Mouse (Mus musculus): ENCODE measurements around the gene Tas2r135.

Gene Tas2r135

DNA sequence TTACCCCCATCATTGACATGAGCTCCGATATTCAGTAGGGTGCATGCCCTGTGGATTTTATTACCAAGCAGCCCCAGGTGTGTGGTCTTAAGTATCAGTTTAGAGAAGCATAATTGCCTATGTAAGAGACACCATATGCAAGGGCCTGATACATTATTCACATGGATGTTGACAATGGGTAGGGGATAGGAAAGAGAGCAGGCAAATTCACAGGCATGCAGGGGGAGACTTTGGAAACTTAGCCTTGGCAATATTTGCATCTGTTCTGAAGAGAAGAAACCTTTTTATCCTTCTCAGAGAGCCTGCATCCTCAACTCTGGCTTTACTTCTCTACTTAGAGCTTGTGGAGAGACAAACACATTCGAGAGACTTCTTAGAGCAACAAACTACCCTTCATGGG lies at the start of gene Tas2r135:
TSS of gene Tas2r135 (plus strand) at position 301 of the 400 bp plus-strand sequence.
- no peak for DNase-seq (ENCODE audit: low spot score)

DNA sequence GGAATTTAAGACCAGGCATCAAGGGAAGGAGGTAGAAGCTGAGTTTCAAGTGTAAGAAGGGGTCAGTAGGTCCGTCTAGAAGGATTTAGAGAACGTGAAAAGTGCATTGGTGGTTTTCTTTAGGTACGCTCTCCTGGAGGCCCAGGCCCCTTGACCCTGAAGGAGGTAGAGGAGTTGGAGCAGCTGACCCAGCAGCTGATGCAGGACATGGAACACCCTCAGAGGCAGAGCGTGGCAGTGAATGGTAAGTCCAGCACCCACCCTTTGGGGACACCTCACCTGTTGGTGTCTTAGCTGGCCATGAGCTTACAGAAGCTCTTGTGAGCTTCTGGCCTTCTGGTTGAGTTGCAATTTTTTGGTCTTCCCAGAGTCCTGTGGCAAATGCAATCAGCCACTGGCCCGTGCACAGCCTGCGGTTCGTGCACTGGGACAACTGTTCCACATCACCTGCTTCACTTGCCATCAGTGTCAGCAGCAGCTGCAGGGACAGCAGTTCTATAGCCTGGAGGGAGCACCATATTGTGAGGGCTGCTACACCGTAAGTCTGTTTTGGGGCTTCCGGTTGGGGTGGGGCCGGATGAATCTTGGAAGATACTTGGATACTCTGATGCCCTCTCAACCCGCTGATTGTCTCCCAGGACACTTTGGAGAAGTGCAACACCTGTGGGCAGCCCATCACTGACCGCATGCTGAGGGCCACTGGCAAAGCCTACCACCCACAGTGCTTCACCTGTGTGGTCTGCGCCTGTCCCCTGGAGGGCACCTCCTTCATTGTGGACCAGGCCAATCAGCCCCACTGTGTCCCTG lies 49.2 kb upstream of the Tas2r135 start:
- DNase-seq (ENCODE audit: low spot score), result no peak

DNA sequence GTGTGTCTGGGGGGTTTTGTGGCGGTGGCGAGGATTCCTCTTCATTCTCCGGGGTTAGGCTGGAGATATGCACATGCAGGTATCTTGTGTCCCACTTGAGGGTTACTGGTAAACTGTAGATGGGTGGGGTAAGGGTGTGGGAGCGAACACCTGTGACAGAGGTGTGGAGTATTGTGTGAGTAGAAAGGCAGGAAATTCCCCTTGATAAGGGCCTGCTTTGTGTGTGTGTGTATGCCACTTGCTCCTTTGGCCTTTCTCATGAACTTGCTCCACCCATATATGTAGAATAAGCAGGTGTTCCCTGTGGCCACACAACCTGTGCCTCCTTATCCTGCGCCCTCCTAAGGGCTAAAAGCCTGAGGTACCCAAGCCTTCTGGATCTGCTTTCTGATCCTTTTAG lies 48.3 kb upstream of the Tas2r135 start:
- no peak for DNase-seq (ENCODE audit: low spot score)

DNA sequence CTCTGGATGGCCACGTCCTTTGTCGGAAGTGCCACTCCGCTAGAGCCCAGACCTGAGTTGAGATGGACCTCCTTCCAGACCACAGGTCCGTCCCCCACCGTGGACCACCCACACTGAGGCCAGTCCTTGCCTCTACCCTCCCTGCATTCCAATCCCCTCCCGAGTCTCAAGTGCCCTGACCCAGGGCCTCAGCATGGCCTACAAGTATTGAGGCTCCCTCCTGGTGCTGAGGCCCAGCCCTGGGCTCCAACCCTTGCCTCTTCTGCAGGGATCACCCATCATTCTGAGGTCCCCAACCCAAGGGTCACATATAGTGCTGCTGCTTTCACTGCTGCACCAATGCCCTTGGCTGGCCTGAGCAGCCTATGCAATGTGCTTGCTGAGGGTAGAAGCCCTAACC lies 47.3 kb upstream of the Tas2r135 start:
- no peak for DNase-seq (ENCODE audit: low spot score)

DNA sequence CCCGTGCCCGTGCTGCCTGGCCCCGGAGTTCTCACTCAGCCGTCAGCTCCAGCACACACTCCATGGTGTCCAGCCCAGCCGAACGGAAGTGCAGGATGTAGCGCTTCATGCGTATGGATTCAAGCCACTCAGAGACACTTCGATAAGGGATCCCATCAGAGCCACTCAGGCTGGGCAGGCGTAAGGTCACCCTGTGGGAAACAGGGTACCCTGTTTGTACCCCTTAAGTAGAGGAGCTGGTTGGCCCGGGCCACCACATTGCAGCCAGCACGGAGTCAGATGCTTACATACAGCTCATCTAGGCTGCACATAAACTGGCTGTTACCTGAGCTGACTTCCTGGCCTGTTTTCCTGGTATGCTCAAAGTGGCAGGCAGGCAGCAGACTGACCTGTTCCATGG lies 46.3 kb upstream of the Tas2r135 start:
- DNase-seq (ENCODE audit: low spot score), result no peak

DNA sequence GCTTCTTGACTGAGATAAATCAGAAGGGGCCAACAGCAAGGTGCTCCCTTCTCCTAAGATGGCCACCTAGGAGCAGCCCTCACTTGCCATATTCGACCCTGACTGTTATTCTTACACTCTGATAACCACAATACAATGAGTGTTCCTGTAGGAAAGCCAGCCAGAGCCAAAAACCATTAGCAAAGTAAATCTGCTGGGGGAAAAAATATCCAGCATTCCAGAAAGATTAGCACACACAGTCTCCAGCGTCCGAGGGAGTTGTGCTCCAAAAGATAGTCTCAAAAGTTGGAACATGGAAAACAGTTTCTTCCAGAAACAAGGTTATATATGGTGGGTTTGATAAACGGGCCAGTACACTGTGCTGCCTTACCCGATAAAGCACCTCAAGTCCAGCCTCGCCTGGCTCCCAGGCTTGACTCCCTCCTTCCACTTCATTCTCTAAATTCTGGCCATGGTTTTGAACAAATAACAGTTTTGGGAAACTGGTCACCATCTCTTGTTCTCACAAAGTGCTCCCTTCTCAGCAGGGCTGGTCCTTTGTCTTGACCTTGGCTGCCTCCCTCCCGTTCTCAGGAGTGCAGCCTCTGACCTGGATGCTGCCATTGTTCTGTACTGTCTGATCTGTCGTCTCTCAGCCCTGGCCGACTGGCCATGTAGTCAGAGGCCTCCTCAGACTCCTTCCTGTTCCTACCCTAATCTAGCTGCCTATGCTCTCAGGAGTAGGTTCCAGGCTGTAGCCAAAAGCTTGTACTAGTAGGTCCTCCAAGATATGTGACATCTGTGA lies 45.7 kb upstream of the Tas2r135 start:
- DNase-seq (ENCODE audit: low spot score), result no peak

DNA sequence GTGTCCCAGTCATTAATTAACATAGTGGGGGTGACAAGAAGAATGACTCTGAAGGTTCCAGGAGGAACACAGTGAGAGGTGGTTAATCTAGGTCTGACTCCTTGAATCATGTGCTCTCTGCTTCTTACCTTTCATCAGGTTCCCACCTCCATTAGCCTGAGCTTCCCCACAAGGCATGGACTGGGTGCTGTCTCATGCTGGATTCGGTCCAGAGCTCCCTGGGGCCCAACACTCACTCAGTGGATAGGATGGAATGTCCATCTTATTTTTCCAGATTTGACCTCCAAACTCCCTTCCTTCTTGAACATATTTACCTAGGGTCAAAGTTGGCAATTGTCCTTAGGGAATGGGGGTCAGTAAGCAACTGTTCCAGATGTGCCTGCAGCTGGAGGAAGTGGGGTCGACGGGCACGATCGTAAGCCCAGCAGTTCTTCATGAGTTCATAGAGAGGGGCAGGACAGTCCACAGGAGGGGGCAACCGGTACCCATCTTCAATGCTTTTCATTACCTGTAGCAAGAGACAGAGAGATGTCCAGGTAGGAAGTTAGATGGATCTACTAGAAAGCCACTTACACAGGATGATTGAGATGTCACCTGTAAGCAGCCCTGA lies 44.9 kb upstream of the Tas2r135 start:
- DNase-seq (ENCODE audit: low spot score), result no peak

DNA sequence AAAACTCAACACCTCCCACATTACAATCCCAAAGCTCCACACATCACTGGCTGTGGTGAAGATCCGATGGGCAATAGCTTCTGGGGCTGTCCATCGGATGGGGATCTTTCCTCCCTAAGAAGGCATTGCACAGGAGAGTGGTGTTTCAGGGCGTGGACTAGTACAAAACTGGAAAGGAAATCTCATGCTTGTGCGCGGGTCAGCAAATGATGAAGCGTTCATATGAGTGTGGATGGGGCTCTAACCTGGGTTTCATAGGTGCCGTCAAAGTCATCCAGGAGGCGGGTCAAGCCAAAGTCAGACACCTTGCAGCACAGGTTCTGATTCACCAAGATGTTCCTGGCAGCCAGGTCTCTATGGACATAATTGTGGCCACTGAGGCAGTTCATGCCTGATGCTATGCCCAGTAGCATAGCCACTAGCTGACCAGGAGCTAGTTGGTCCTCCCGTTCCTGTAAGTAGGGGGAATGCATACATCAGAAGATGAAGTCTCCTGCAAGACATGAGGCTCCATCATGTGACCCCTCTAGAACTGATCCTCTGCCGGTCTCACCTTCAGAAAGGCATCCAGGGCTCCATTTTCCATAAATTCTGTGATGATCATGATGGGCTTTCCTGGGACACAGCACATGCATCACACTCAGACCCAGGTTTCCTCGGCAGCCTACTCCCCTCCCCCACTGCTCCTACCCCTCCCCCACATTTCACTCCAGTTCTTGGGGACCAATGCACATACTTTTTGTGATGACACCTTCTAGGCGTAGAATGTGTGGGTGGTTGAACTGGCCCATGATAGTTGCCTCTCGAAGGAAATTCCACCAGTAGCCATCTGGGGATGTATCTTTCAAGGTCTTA lies 44.0 kb upstream of the Tas2r135 start:
- no peak for DNase-seq (ENCODE audit: low spot score)

DNA sequence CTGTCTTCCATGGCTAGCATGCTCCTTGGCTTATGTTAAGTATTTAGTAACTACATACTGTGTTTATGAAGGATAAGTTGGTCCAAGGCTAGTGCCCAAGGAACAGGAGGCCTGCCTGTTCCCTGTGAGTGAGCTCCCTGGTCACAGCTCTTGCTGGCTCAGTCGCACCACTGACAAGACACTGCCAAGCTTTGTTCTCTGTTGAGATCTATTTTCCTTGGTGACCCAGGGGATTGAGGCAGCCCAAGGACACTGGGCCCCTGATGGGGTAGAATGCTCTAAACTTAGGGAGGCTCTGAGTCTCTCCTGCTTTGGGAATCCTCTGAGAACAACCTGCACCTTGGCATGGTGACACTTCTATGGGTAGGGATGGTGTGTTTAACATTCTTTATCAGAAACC lies 43.2 kb upstream of the Tas2r135 start:
- peak; percentile 68 for DNase-seq (ENCODE audit: low spot score)

DNA sequence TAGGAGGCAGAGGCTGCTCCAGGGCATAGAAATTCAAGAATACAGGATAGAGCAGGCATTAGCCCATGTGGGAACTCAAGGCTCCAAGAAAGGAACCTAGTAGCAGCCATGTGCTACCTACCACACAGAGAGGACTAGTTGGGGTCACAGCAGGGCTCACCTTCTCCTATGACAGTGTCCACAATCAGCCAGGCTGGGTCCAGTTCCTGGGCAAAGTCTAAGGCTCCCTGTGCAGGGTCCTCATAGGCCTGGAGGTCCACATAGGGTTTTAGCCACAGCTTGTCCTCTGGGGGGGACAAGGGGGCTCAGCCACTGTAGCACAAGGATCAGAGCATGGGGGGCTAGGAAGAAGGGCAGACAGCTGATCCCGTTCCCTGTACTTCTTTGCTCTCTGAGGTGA lies 42.7 kb upstream of the Tas2r135 start:
- no peak for DNase-seq (ENCODE audit: low spot score)

DNA sequence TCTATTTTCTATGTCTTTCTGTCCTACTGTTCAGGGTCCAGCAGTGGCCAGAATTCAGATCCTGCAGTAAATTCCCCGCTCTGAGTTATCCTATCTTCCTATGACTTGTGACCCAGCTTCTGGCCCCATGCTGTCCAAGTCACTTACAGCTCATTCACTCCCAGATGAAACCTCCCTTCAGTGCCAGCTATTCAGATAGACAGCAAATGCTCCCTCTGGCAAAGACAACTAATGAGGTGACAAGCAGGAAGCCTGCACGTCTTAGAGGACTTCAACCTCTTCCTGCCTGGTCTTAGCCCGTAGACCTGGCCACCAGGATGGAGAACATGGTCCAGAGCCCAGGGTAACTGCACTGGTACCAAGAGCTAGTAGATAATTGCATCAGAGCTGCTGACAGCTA lies 42.3 kb upstream of the Tas2r135 start:
- no peak for DNase-seq (ENCODE audit: low spot score)

DNA sequence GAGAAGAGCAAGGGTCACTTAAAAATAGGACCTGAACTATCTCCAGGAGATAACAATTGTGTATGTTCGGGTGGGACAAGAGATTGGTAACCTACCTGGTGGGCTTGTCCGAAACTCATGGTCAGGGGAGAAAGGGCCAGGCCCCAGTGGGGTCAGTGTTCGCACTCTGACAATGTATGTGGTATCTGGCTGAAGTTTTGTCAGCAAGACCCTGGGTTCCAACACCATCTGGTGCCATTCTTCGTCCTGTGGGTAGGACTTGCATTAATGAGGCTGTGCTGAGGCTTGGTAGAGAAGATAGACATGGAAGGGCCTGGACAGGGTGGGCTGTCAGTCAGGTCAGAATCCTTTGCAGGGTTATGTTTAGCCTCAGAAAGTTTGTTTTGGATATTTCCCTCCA lies 41.2 kb upstream of the Tas2r135 start:
- no peak for DNase-seq (ENCODE audit: low spot score)

DNA sequence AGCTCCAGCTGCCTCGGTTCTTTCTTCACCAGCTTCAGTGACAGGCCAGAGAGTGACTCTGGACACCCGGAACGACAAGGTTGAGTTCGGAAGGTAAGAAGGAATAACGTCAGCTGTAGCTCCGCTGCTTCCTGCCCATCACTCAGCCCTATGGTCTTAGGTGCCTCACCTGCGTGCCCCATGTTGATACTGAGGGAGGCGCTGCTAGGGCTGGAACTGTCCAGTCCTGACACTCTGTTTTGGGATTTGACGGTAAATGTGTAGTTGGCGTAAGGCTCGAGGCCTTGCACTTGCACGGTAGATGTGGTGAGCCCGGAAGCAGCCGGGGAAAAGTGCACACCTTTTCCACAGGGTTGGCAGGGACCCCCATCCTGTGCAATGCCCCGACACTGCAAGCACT lies 40.6 kb upstream of the Tas2r135 start:
- no peak for DNase-seq (ENCODE audit: low spot score)

DNA sequence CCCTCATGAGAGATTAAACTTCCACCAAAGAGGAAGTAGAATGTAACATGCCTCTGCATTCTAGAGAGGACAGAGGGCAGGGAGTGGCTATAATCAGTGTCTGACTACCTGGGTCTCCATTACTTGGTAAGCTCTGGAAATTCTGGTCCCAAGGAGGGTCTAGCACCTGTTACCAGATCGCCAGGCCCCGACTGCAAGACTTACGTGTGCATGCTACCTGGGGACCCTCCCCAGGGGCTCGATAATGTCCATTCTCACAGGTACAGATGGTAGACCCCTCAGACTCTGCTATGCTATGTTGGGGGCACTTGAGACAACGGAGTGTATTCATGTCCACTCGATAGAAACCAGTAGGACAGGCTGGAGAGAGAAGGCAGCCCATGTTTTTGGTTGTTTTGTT lies 40.0 kb upstream of the Tas2r135 start:
- DNase-seq (ENCODE audit: low spot score), result no peak

DNA sequence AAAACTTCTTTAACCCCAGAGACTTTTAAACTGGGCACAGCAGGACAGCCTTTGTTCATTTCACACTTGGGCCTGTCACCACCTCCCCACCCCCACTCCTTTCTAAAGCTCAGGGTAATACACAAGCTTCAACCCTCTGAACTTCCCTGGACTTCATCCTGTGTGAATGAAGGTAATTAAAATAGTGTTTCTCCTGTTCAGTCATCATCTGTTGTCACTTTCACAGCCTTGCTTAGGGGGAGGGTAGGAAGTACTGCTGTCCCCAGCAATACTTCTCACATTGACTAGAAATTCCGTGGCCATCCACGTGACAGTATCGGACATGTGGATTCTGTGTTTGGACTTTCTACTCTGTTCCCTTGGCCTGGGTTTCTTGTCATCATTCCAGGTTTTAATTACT lies 35.4 kb upstream of the Tas2r135 start:
- DNase-seq (ENCODE audit: low spot score), result no peak

DNA sequence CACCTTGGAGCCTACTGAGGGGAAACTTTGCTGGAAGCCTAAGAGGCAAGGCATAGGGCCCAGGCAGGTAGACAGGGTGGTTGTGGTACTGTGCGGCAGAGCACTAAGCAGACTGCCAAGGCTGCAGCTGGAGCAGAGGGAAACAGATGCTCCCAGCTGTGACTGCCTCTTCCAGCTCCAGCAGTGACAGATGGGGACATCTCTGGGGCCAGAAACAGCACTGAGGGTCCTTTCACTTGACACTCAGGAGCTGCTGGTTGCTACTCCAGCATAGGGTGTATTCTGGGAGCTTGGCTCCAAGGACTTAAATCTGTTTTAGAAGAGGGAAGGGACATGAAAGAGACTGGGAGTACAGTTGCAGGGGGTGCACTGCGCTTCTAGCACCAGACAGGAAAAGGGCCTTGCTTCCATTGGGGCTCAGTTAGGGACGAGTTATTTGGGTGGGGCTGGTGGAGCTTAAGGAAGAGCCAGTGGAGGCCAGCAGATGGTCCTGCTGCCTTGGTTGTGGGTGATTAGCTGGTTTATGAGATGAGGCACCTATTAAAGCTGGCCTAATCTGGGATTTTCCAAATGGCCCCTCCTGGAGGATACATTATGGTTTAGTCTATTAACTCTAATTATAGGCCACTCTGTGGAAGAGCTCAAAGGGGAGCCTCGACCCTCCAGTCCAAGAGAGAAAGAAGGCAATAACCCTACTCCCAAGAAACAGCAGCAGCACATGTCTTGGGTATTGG lies 34.4 kb upstream of the Tas2r135 start:
- DNase-seq (ENCODE audit: low spot score), result no peak

DNA sequence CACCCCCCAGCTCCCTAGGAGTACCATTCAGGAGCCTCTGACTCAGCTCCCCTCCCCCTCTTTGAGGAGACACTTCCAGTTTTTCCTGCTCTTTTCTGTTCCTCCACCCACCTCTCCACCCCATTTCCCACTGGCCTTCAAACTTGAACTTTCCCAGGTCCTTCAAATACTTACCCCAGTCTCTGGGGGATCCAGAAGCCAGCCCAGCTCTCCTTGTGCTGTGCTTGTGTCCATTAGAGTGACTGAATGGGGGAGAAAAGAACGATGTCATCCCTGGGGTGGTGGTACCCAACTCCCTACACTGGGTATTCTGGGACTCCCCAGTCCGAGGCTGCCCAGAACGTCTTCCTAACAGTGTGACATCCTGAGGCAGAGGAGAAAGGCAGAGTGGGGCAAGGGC lies 33.2 kb upstream of the Tas2r135 start:
- no peak for DNase-seq (ENCODE audit: low spot score)

DNA sequence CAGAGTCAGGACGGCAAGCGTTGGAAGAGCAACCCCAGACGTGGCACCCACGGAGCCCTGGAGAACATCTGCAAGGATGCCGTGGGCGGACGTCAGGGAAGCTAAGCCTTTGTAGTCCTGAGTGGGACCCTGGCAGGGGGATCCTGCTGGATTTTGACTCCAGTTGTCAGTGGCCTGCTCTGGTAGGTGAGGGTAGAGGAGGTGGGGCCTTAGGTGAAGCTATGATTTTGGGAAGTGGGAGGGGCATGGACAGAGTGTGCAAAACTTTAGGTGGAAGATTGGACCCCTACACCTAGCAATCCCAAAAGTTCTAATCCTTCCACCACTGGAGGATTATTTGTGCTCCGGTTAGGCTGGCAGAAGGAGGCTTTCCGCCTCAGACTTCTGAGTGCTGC lies 32.8 kb upstream of the Tas2r135 start:
- no peak for DNase-seq (ENCODE audit: low spot score)

DNA sequence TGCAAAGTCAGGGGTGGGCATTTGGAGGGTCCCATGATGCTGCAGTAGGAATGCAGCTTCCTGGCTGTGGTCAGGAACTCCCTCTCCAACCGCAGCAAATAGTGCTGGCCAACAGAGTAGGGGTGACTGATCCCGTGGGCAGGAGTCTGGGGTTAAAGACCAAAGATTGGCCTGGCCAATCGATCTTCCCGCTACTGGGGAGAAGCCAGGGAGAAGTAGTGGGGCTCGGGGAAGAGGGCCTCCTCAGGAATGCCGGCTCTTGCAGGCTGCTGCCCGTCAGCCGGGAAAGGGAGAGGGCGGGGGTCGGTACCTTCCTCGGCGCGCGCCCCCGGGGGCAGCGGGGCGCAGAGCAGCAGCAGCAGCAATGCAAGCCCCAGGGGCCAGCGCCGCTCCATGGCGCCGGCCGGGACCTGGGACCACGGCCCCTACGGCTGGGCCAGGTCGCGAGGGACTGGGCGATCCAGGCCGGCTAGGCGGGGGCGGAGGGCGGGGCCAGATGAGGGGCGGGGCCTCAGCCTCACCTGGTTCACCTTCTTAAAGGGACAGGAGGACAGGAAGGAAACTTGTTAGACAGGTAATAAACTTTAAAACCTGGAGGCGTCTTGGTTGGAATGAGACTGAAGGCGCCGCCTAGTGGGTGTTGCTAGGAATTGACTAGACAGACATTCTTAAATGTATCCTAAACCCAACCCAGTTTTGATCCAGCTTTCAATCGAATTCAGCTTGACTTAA lies 32.3 kb upstream of the Tas2r135 start, which contains the start of gene Epha1:
TSS of gene Epha1 (minus strand) at position 453 of the 732 bp plus-strand sequence.
- DNase-seq (ENCODE audit: low spot score), result no peak

DNA sequence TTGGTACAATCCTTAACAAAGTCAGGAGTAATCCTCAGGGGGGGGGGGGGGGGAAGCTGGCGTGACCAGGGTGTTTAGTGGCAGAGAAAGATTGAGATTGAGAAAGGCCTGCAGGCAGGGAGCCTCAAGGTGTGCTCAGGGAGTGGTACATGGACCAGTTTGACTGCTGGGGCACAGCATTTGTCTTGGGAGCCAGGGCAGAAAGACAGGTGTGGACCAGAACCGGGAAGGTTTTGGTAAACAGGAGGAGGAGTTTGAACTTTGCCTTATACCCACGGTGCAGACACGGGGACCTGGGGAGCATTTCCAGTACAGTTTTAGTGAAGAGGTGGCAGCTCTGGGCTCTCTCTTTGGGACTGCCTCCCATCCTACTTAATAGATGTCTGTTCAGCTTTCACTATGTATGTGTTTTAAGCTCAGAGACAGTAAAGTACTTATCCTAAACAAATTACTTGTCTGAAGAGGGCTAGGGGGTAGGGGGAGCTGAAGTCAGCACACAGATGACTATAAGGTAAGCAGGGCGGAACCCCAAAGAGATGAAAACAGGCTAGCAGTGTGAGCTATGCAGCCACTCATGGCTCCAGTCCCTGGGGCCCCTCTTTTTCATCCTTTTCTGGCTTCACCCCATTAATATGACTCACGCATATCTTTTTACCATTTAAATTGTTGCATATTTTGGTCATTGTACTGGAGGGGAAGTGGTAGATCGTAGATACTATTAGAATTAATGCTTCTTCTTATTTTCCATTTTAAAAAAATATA lies 31.4 kb upstream of the Tas2r135 start:
- no peak for DNase-seq (ENCODE audit: low spot score)

Measured in ovary, adult 18-20 months (tissue).